In the genomic region with DNA sequence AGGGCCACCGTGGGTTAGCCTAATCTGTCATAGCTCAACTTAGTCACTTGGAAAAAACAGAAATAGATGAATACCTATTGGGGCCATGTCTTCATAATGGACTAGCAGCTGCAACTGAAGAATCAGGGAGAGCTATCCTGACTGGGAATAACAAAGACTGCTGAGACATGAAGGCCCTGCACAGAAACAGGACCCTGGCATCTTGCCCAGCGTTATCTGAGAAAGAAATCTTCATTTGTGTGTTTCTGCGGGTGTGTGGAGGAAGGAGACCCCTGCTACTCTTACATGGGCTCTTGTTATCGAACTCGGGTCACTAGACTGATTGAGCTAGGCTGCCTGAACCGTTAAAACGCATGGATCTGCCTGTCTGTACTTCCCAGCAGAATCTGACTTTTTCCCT, we compare ENCODE assay signal across 8 mouse cellular contexts. TPM values are rescaled to one million over a fixed set of nuclear protein-coding genes. Genes with fewer than 3 reads are reported as not detected.
DNase-seq lines count a peak whose midpoint lies in the region; ATAC-seq and TF ChIP-seq lines count a peak whose summit lies in the region.

No protein-coding gene starts in this region.

- no peaks in the 10 kb centered on the region for H3K9me3 ChIP-seq in intestine, postnatal 0 days (ENCODE audit: control insufficient read depth)
- no peaks in the 10 kb centered on the region for H3K9me3 ChIP-seq in neural tube, embryonic 15.5 days (replicated peaks)

- H3K36me3 ChIP-seq in thymus, adult 2 months (ENCODE audit: control insufficient read depth, insufficient read depth, low read length): no peaks in the 10 kb centered on the region
- peaks cover 11% of the 10 kb centered on the region; the same call in 1 of the 2 replicates for H3K36me3 ChIP-seq in intestine, postnatal 0 days (ENCODE audit: control insufficient read depth, insufficient read depth)
- H3K36me3 ChIP-seq in neural tube, embryonic 15.5 days: peaks cover 19% of the 10 kb centered on the region

- no peak for TF ChIP-seq CTCF in thymus, adult 2 months (IDR thresholded peaks at IDR 0.05; ENCODE audit: borderline replicate concordance, control insufficient read depth, extremely low read depth, insufficient read depth, low read length, poor library complexity)
- no peak for TF ChIP-seq CTCF in intestine, postnatal 0 days (IDR thresholded peaks at IDR 0.05; ENCODE audit: low read depth)

- H3K4me2 ChIP-seq in intestine, postnatal 0 days (replicated peaks; ENCODE audit: low read depth): peak overlapping the region; percentile 73
- H3K4me2 ChIP-seq in neural tube, embryonic 15.5 days: peak overlapping the region; percentile 82

- H3K27ac ChIP-seq in thymus, adult 2 months (ENCODE audit: control insufficient read depth, insufficient read depth, low read length): no peak overlapping the region
- H3K27ac ChIP-seq in intestine, postnatal 0 days (ENCODE audit: low read depth, low read length): peak overlapping the region; percentile 35; the same call in 1 of the 2 replicates
- peak overlapping the region; percentile 98 for H3K27ac ChIP-seq in neural tube, embryonic 15.5 days (replicated peaks)

- ATAC-seq in cerebellum, adult (ENCODE audit: insufficient number of reproducible peaks, low FRiP score, low TSS enrichment): no peak
- no peak for ATAC-seq in intestine, postnatal 0 days
- no peak for ATAC-seq in neural tube, embryonic 15.5 days (ENCODE audit: low FRiP score)

- H3K4me3 ChIP-seq in thymus, adult 2 months (ENCODE audit: control insufficient read depth, insufficient read depth, low read length): peak overlapping the region; percentile 73
- peak overlapping the region; percentile 80 for H3K4me3 ChIP-seq in intestine, postnatal 0 days (ENCODE audit: low read depth, low read length)
- H3K4me3 ChIP-seq in neural tube, embryonic 15.5 days (replicated peaks): peak overlapping the region; percentile 85

- peak; percentile 23 for DNase-seq in cerebellum, adult 11 months
- DNase-seq in thymus, adult 2 months: no peak
- DNase-seq in thymus, adult 18-20 months: no peak
- no peak for DNase-seq in gastrocnemius, adult 18-20 months (ENCODE audit: low spot score)
- no peak for DNase-seq in retina, embryonic 14.5 days (ENCODE audit: low spot score)

- TF ChIP-seq POLR2A in thymus, adult 2 months (IDR thresholded peaks at IDR 0.05; ENCODE audit: control insufficient read depth, extremely low read depth, insufficient read depth, low read length, poor library complexity): no peak

- WGBS in thymus, adult 2 months: 60% methylated on average over 7 of the region's 7 CpGs
- WGBS in intestine, postnatal 0 days: 64% methylated on average over 7 of the region's 7 CpGs
- WGBS in neural tube, embryonic 15.5 days: 52% methylated on average over 7 of the region's 7 CpGs

- H3K27me3 ChIP-seq in thymus, adult 2 months (ENCODE audit: control insufficient read depth, insufficient read depth, low read length): no peaks in the 10 kb centered on the region
- no peaks in the 10 kb centered on the region for H3K27me3 ChIP-seq in intestine, postnatal 0 days (replicated peaks; ENCODE audit: control insufficient read depth, insufficient read depth, low read length)
- no peaks in the 10 kb centered on the region for H3K27me3 ChIP-seq in neural tube, embryonic 15.5 days (replicated peaks)

- H3K9ac ChIP-seq in intestine, postnatal 0 days (ENCODE audit: low read depth, low read length): no peak overlapping the region
- H3K9ac ChIP-seq in neural tube, embryonic 15.5 days (replicated peaks): peak overlapping the region; percentile 76

- peaks cover 21% of the 10 kb centered on the region for H3K4me1 ChIP-seq in thymus, adult 2 months (replicated peaks; ENCODE audit: control insufficient read depth, insufficient read depth, low read length)
- H3K4me1 ChIP-seq in intestine, postnatal 0 days (replicated peaks; ENCODE audit: control insufficient read depth, insufficient read depth, low read length): 0 out of 2 replicates have a peak, but pooled peaks cover 3% of the 10 kb centered on the region
- H3K4me1 ChIP-seq in neural tube, embryonic 15.5 days: peaks cover 26% of the 10 kb centered on the region

RNA-seq across cellular contexts. Expression of gene Ap1m1, which starts 1.1 kb away (rescaled TPM):
- 167 and 183 TPM in 2 replicates for polyA plus RNA-seq in thymus, adult 2 months (2012; rRNA removed)
- polyA plus RNA-seq in intestine, postnatal 0 days (2015; fragmentation: Nextera tagmentation; extraction: Ambion mirVana): 54.0 and 56.9 TPM in 2 replicates
- 235 and 249 TPM in 2 replicates for polyA plus RNA-seq in neural tube, embryonic 15.5 days (2015; fragmentation: Nextera tagmentation; extraction: Ambion mirVana)
- 10 to 100 TPM; 20.9 to 21.8 TPM for total RNA-seq in gastrocnemius, adult 18-20 months (2021)

RNA-seq across cellular contexts. Expression of gene Fam32a, which starts 21.4 kb away (rescaled TPM):
- 52.1 and 62.5 TPM in 2 replicates for polyA plus RNA-seq in thymus, adult 2 months (2012; rRNA removed)
- polyA plus RNA-seq in intestine, postnatal 0 days (2015; fragmentation: Nextera tagmentation; extraction: Ambion mirVana): 54.1 and 54.3 TPM in 2 replicates
- 78.7 and 86.4 TPM in 2 replicates for polyA plus RNA-seq in neural tube, embryonic 15.5 days (2015; fragmentation: Nextera tagmentation; extraction: Ambion mirVana)
- total RNA-seq in gastrocnemius, adult 18-20 months (2021): 1 to 10 TPM; 7.3 to 9.4 TPM

RNA-seq across cellular contexts. Expression of gene Gm11034, which starts 27.5 kb away (rescaled TPM):
- polyA plus RNA-seq in thymus, adult 2 months (2012; rRNA removed): not detected in 2 replicates
- polyA plus RNA-seq in intestine, postnatal 0 days (2015; fragmentation: Nextera tagmentation; extraction: Ambion mirVana): not detected in 2 replicates
- not detected in 2 replicates for polyA plus RNA-seq in neural tube, embryonic 15.5 days (2015; fragmentation: Nextera tagmentation; extraction: Ambion mirVana)
- total RNA-seq in gastrocnemius, adult 18-20 months (2021): not detected

RNA-seq across cellular contexts. Expression of gene Cib3, which starts 28.3 kb away (rescaled TPM):
- 0.77 and 0.78 TPM in 2 replicates for polyA plus RNA-seq in thymus, adult 2 months (2012; rRNA removed)
- 0.16 and 0.27 TPM in 2 replicates for polyA plus RNA-seq in intestine, postnatal 0 days (2015; fragmentation: Nextera tagmentation; extraction: Ambion mirVana)
- not detected in 2 replicates for polyA plus RNA-seq in neural tube, embryonic 15.5 days (2015; fragmentation: Nextera tagmentation; extraction: Ambion mirVana)
- not detected for total RNA-seq in gastrocnemius, adult 18-20 months (2021)

RNA-seq across cellular contexts. Expression of gene Hsh2d, which starts 51.5 kb away (rescaled TPM):
- 11.9 and 13.2 TPM in 2 replicates for polyA plus RNA-seq in thymus, adult 2 months (2012; rRNA removed)
- 3.6 and 4.0 TPM in 2 replicates for polyA plus RNA-seq in intestine, postnatal 0 days (2015; fragmentation: Nextera tagmentation; extraction: Ambion mirVana)
- 0.70 TPM in 1 of 2 replicates, not detected in the other for polyA plus RNA-seq in neural tube, embryonic 15.5 days (2015; fragmentation: Nextera tagmentation; extraction: Ambion mirVana)
- not detected for total RNA-seq in gastrocnemius, adult 18-20 months (2021)
